Mouse (Mus musculus) induced T-regulatory cell, adult 2 months (primary cell): ENCODE measurements around the gene Zc3h4.

Experiments
- DNase-seq: peaks from one replicate; pipeline ENCODE4 v3.0.0-alpha.2; 2012; ENCODE audit warnings: low read depth

Gene Zc3h4

DNA sequence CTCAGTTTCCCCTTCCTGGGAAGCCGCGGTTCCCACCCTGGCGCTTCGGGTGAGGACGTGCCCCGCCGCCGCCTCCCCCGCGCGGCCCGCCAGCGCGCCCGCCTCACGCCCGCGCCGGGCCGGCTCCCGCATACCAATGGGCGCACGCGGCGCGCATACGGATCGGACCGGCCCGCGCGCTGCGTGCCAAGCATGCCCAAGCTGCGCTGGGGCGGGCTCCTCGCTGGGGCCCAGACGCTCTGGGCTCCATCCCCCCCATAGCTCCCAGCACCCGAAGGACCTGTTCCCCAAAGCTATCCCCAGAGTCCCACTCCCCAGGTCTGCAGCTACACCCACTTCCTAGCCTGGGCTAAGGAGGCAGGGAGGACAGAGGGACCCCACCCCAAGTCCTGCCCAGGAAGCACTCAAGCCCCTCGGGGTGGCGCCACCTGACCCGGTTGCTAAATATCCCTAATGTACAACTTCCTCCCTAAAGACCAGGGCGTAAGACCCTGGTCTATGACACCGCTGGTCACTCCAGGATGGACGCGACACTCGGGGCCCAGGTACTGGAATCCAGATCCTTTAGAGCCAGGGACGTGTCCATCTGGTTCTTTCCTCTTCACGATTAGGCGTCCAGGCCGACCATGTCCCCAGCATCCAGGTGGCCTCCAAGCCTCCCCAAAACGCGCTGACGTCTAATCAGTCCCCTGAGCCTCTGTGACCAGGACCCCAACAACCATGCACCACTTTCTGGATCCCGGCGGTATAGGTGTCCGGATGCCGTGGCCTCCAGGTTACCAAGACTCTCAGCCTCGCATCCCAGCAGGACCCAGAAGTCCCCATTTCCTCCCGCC, 75.3 kb downstream of the Zc3h4 start:
- DNase-seq: no peak

DNA sequence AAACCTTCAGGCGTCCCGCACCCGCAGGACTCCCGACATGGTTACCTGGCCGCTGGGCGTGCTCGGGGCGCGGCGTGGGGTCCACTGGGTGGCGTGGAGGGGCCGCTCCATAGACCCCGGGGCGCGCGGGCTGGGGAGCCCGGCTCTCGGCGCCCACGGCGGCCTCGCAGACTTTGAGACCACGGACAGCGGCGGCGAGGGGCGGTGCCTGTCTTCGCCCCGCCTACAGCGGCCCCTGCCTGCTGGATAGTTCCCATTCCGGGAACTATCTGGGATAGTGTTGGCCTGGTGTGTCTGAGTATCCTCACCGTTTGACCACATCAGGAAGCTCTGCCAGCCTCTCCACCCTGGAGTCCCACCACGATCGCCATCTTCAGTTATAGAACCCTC, 75.9 kb downstream of the Zc3h4 start:
- no peak for DNase-seq

DNA sequence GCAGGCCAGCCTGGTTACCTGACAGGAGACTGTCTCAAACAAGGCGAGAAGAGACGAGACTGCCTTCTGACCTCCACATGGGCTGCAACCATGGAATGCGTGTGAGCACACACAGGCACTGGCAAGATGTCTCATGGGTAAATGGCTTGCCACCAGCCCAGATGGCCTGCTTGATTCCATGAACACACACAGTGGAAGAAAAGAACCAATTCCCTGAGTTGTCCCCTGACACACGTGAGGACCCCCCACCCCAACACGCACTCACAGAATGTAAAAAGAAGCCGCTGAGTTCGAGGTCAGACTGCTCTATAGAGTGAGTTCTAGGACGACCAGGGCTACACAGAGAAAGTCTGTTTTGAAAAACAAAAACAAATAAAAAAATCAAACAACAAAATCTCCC, 76.9 kb downstream of the Zc3h4 start, which contains the start of gene Npas1:
Gene Npas1 (minus strand): TSS at position 101 of the 400 bp plus-strand sequence.
- DNase-seq: no peak
